Mouse (Mus musculus) embryonic facial prominence, embryonic 14.5 days (tissue): ENCODE results near the gene Abl1. TPM values are rescaled to one million over a fixed set of nuclear protein-coding genes. Genes with fewer than 3 reads are reported as not detected.

Experiments used
- ATAC-seq: fragments of 200-750 bp; cut with Nextera tagmentation; 2 replicates; pipeline ENCODE4 v1.8.0; 2017; ENCODE audit warnings: low read depth, moderate number of reproducible peaks, moderate TSS enrichment
- DNase-seq: peaks from one replicate; pipeline ENCODE4 v3.0.0-alpha.2; 2015; ENCODE audit warnings: low spot score
- H3K27ac ChIP-seq: fragments of 300-500 bp; sonication (generic); replicated peaks from 2 replicates; pipeline ENCODE4 v1.5.1; 2014; ENCODE audit warnings: low read depth, mild to moderate bottlenecking, low read length, moderate library complexity
- H3K27me3 ChIP-seq: fragments of 300-500 bp; sonication (generic); replicated peaks from 2 replicates; pipeline ENCODE4 v1.6.1; 2014; ENCODE audit warnings: low read length; ENCODE audit not compliant: control insufficient read depth, insufficient read depth
- H3K36me3 ChIP-seq: fragments of 300-500 bp; sonication (generic); 2 replicates; pipeline ENCODE4 v1.6.1; 2014; ENCODE audit warnings: low read length, mixed read lengths; ENCODE audit not compliant: control insufficient read depth, insufficient read depth
- H3K4me1 ChIP-seq: fragments of 300-500 bp; sonication (generic); 2 replicates; pipeline ENCODE4 v1.6.1; 2014; ENCODE audit warnings: antibody characterized with exemption, low read length; ENCODE audit not compliant: control insufficient read depth, insufficient read depth
- H3K4me2 ChIP-seq: fragments of 300-500 bp; sonication (generic); 2 replicates; pipeline ENCODE4 v1.6.1; 2014; ENCODE audit warnings: low read depth, mild to moderate bottlenecking, low read length, moderate library complexity, mixed read lengths
- H3K4me3 ChIP-seq: fragments of 300-500 bp; sonication (generic); 2 replicates; pipeline ENCODE4 v1.5.1; 2014; ENCODE audit warnings: low read depth, mild to moderate bottlenecking, low read length
- H3K9ac ChIP-seq: fragments of 300-500 bp; sonication (generic); 2 replicates; pipeline ENCODE4 v1.6.1; 2014; ENCODE audit warnings: low read depth, mild to moderate bottlenecking, low read length, moderate library complexity, mixed read lengths
- H3K9me3 ChIP-seq: fragments of 300-500 bp; sonication (generic); 2 replicates; pipeline ENCODE4 v1.6.1; 2016; ENCODE audit warnings: low read length; ENCODE audit not compliant: control insufficient read depth
- WGBS: fragments of 180-500 bp; shearing (Covaris S2); extraction: QIAGEN DNeasy Blood & Tissue Kit; methylation state at CpG from one replicate; pipeline ENCODE4 v1.1.7; 2014; 5-methylcytosine and 5-hydroxymethylcytosine counted together
- polyA plus RNA-seq: library from polyadenylated mRNA; unstranded; fragments of >200 nt; fragmentation: Nextera tagmentation; extraction: Ambion mirVana; gene quantifications from 2 replicates; pipeline ENCODE4 v1.2.1, GENCODE M21; 2014

Gene Abl1
- polyA plus RNA-seq, 1 experiment from 2014 or later, result 48.9 TPM

DNA sequence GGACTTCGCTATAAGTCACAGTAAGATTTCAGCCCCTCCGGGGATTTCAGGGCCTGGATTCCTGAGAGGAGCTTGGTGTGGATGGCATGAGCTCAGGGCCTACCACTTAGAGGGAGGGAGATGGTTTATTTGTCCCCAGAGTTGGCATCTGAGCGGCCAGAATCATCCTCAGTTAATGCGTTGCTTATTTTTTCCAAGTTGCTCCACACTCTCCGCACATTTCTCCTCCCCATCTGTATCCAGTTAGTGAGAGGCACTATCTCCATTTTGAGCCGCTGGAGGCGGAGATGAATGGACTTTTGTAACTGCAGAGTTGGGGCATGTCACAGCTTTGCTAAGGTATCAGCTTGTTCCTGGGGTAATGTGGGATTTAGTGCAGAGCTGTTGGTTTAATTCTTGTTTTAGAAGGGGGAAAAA lies 72.9 kb downstream of the Abl1 start:
- H3K4me1 ChIP-seq, result peaks cover 32% of the 10 kb centered on the region
- no peaks in the 10 kb centered on the region for H3K36me3 ChIP-seq
- WGBS, result 4% methylated on average over 7 of the region's 7 CpGs
- H3K4me3 ChIP-seq, result peak overlapping the region; percentile 77
- peak overlapping the region; percentile 98 for H3K27ac ChIP-seq
- H3K9ac ChIP-seq, result peak overlapping the region; percentile 99
- no peaks in the 10 kb centered on the region for H3K27me3 ChIP-seq
- no peak for DNase-seq
- H3K4me2 ChIP-seq, result peak overlapping the region; percentile 96
- no peak for ATAC-seq
- H3K9me3 ChIP-seq, result no peaks in the 10 kb centered on the region

DNA sequence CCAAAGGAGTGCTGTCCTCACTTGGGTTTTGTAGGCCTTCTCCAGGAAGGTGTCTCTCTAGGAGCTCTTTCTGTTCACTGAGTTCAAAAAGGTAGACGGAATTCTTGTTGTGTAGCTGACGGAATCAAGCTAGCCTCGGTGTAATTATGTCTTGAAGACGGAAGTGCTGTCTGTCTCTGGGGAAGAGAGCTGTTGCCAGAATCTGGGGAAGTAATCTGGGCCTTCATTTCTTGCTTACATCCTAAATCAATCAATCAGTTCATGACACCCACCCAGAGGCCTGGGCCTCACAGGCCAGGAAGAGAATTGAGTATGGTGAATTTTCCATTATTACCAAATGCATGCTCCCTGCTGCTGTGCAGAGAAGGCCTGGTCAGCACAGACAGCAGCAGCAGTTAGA lies 73.4 kb downstream of the Abl1 start:
- Histone ChIP-seq H3K4me1 (peaks cover 32% of the 10 kb centered on the region), H3K27ac (peak overlapping the region; percentile 98), H3K36me3 (no peaks in the 10 kb centered on the region), H3K9ac (peak overlapping the region; percentile 99), H3K4me3 (peak overlapping the region; percentile 77), H3K4me2 (peak overlapping the region; percentile 96), H3K9me3 (no peaks in the 10 kb centered on the region), H3K27me3 (no peaks in the 10 kb centered on the region)
- 4% methylated on average over 4 of the region's 4 CpGs for WGBS
- DNase-seq (peak; percentile 53), ATAC-seq (no peak)

DNA sequence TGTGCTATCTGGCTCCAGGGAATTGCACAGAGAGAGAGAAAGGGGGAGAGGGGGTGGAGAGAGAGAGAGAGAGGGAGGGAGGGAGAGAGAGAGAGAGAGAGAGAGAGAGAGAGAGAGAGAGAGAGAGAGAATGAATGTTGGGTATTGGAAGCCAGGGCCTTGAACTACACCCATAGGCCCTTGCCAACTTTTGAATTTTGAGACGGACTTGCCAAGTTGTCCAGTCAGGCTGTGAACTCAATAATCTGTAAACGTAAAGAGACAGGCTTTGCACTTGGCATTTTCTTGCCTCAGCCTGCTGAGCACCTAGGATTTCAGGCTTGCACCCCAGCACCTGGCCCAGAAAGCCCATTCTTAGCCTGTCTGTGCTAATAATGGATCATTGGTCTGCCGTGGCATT lies 74.0 kb downstream of the Abl1 start:
- DNase-seq, result no peak
- peak overlapping the region; percentile 96 for H3K4me2 ChIP-seq
- no peaks in the 10 kb centered on the region for H3K27me3 ChIP-seq
- ATAC-seq, result no peak
- 29% methylated on average over 3 of the region's 3 CpGs for WGBS
- no peaks in the 10 kb centered on the region for H3K36me3 ChIP-seq
- H3K27ac ChIP-seq, result peak overlapping the region; percentile 98
- peak overlapping the region; percentile 77 for H3K4me3 ChIP-seq
- peak overlapping the region; percentile 99 for H3K9ac ChIP-seq
- H3K9me3 ChIP-seq, result no peaks in the 10 kb centered on the region
- peaks cover 31% of the 10 kb centered on the region for H3K4me1 ChIP-seq

DNA sequence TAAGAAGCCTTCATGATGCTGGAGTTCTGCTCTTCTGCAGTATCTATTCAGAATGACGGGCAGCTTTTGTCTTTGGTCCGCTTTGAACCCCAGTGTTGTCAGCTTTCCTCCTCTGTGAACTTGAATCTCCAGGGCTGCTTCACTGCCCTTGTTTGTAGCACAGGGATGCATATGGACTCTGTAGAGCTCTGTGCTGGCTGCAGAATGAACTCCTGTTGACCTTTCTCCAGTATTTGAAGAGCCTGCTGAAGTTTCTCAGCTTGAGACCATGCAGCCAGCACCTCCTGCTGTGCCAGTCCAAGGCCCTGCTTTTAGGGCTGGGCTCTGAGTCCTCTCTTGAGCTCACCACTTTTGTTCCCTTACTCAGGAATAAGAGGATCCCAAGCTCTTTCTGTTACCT lies 74.7 kb downstream of the Abl1 start:
- 29% methylated on average over 2 of the region's 2 CpGs for WGBS
- Histone ChIP-seq H3K9ac (peak overlapping the region; percentile 11; the same call in 1 of the 2 replicates), H3K4me1 (peaks cover 32% of the 10 kb centered on the region), H3K4me2 (peak overlapping the region; percentile 96), H3K36me3 (no peaks in the 10 kb centered on the region), H3K4me3 (no peak overlapping the region), H3K27ac (no peak overlapping the region), H3K9me3 (no peaks in the 10 kb centered on the region), H3K27me3 (no peaks in the 10 kb centered on the region)
- DNase-seq (peak; percentile 54), ATAC-seq (no peak)

DNA sequence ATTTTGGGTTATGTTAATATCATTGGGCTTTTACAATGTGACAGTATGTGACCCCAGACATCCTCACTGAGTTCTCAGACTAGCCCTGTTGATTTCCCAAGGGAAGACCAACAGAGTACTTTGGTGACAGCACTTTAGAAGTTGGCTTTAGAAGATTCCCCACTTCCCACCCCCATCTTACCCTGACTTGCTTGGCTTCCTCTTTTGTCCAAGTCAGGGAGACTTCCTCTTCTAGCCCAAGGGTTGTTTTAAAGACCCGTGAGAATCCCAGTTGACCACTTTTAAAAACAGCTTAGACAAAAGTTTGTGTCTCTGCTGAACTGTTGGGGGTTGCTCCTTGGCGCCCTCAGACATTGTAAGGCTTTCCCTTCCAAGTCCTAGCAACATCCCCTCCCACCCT lies 75.1 kb downstream of the Abl1 start:
- Histone ChIP-seq H3K4me1 (peaks cover 35% of the 10 kb centered on the region), H3K9me3 (no peaks in the 10 kb centered on the region), H3K9ac (no peak overlapping the region), H3K27me3 (no peaks in the 10 kb centered on the region), H3K27ac (peak overlapping the region; percentile 53; the same call in 1 of the 2 replicates), H3K4me2 (peak overlapping the region; percentile 96), H3K4me3 (no peak overlapping the region), H3K36me3 (no peaks in the 10 kb centered on the region)
- DNase-seq (no peak), ATAC-seq (no peak)
- 20% methylated on average over 2 of the region's 2 CpGs for whole genome bisulfite sequencing

DNA sequence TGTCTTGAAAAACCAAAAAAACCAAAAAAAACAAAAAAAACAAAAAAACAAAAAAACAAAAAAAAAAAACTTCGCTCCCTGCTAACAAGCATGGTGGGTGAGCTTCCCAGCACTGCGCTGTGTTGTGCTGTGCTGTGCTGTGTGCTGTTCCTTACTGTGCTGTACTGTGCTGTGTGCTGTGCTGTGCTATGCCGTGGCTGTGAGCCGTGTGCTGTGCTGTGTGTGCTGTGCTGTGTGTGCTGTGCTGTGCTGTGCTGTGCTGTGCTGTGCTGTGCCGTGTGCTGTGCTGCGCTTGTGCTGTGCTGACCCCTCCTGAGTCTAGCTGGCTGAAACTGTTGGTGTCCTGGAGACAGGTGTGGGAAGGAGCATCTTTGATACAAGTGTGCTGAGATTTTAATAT lies 78.9 kb downstream of the Abl1 start:
- Histone ChIP-seq H3K9ac (no peak overlapping the region), H3K4me2 (no peak overlapping the region), H3K4me3 (no peak overlapping the region), H3K9me3 (no peaks in the 10 kb centered on the region), H3K4me1 (peaks cover 63% of the 10 kb centered on the region), H3K36me3 (no peaks in the 10 kb centered on the region), H3K27me3 (no peaks in the 10 kb centered on the region), H3K27ac (no peak overlapping the region)
- DNase-seq (no peak), ATAC-seq (no peak)
- 94% methylated on average over 5 of the region's 6 CpGs for WGBS

DNA sequence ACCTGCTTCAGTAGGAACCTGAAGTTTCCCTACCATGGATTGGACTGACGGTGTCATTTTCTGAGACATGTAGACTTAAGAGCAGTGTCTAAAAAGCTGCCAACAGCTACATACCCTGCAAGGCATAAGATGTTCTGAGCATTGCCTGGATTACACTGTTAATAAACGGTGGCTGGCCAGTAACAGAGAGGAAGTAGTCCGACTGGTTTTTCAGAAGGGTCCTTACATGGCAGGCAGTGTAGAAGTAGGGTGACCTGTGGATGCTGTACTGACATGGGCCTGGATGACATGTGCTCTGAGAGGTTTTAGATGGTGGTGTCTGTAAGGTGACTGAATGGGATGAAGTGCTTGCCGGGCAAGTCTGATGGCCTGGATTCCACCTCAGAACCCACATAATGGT lies 79.6 kb downstream of the Abl1 start:
- no peak for DNase-seq
- WGBS, result 63% methylated on average over 4 of the region's 4 CpGs
- ATAC-seq, result no peak
- Histone ChIP-seq H3K9ac (no peak overlapping the region), H3K4me2 (no peak overlapping the region), H3K27me3 (no peaks in the 10 kb centered on the region), H3K9me3 (no peaks in the 10 kb centered on the region), H3K27ac (0 out of 2 replicates have a peak overlapping the region, but pooled peaks have one; percentile 31), H3K4me1 (peaks cover 57% of the 10 kb centered on the region), H3K4me3 (no peak overlapping the region), H3K36me3 (no peaks in the 10 kb centered on the region)

DNA sequence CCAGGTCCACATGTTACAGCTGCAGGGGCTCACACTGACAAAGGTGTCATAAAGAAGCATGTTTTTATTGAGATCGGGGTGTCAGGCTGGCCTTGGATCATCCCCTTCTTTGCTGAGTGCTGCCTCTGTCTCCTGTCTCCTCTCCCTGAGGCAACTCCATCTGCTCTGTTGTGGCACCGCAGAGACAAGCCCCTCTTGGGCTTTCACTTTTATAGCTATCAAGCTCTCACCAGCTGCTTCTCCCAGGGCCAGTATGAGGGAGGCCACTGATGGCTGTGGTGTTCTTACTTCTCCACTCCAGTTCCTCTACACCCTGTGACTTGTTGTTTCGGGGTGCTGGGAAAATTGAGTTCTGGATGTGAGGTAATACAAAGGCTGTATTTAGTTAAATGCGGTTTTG lies 80.9 kb downstream of the Abl1 start:
- peak overlapping the region; percentile 83 for H3K27ac ChIP-seq
- no peak for DNase-seq
- no peak overlapping the region for H3K4me3 ChIP-seq
- ATAC-seq, result no peak
- no peaks in the 10 kb centered on the region for H3K9me3 ChIP-seq
- 28% methylated on average over 4 of the region's 4 CpGs for WGBS
- peaks cover 48% of the 10 kb centered on the region for H3K4me1 ChIP-seq
- no peaks in the 10 kb centered on the region for H3K27me3 ChIP-seq
- peak overlapping the region; percentile 33 for H3K4me2 ChIP-seq
- 0 out of 2 replicates have a peak, but pooled peaks cover 1% of the 10 kb centered on the region for H3K36me3 ChIP-seq
- peak overlapping the region; percentile 51 for H3K9ac ChIP-seq

DNA sequence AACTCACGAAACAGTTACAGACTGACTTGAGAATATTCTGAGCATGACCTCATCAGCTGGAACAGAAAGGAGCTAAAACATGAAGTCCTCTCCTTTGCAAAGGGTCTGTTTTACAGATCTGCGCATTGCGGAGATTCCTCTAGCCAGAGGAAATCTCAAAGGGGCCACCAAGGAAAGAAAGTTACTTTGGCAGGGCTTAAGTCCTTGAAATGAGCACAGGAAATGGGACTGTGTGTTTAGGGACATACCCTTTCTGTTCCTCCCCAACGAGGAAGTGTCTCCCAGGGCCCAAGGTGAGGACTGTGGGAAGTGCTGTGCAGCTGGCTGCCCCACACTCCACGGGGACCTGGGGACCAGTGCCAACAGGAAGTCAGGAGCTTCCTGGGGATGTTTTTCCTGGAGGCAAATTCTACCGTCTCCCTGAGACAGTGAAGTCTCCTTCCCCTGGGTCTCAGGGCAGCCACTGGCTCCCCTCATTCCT lies 81.5 kb downstream of the Abl1 start:
- Histone ChIP-seq H3K27me3 (no peaks in the 10 kb centered on the region), H3K27ac (peak overlapping the region; percentile 83), H3K4me1 (peaks cover 48% of the 10 kb centered on the region), H3K4me2 (peak overlapping the region; percentile 34), H3K36me3 (0 out of 2 replicates have a peak, but pooled peaks cover 7% of the 10 kb centered on the region), H3K9me3 (no peaks in the 10 kb centered on the region), H3K4me3 (no peak overlapping the region), H3K9ac (peak overlapping the region; percentile 41; the same call in 1 of the 2 replicates)
- 0 out of 2 replicates have a peak, but pooled peaks have one; percentile 12 for ATAC-seq
- peak; percentile 79 for DNase-seq
- WGBS, result 14% methylated on average over 6 of the region's 6 CpGs
